Mouse (Mus musculus) MEL (cell line): ENCODE results near the gene Epdr1. TPM values are rescaled to one million over a fixed set of nuclear protein-coding genes. Genes with fewer than 3 reads are reported as not detected.

ENCODE experiments used
- DNase-seq: peaks from one replicate; pipeline ENCODE4 v3.0.0; 2011; ENCODE audit warnings: low read depth, low spot score
- H3K27ac ChIP-seq: 2 replicates; pipeline ENCODE4 v1.5.1; 2012; ENCODE audit warnings: low read depth, mild to moderate bottlenecking, control low read depth, low read length, moderate library complexity; ENCODE audit not compliant: control insufficient read depth
- H3K27me3 ChIP-seq, 2 experiments: fragments of 150-350 bp in 1 of 2; sonication (generic) in 1 of 2; 2 replicates each; pipeline ENCODE4 v1.6.1; 2012; ENCODE audit warnings: low read length in 2 of 2, mild to moderate bottlenecking in 2 of 2, improper control_type of control experiment in 1 of 2, moderate library complexity in 1 of 2; ENCODE audit not compliant: insufficient read depth in 2 of 2, control insufficient read depth in 1 of 2
- H3K36me3 ChIP-seq, 2 experiments: 2 replicates each; pipeline ENCODE4 v1.6.1; 2012 to 2014; ENCODE audit warnings: low read length in 2 of 2, improper control_type of control experiment in 1 of 2, inconsistent platforms in 1 of 2, mild to moderate bottlenecking in 1 of 2; ENCODE audit not compliant: insufficient read depth in 2 of 2, control insufficient read depth in 1 of 2
- H3K4me1 ChIP-seq, 2 experiments: fragments of 150-350 bp in 1 of 2; sonication (generic) in 1 of 2; 2 replicates each; pipeline ENCODE4 v1.6.1; 2012; ENCODE audit warnings: low read length in 2 of 2, improper control_type of control experiment in 1 of 2, mild to moderate bottlenecking in 1 of 2; ENCODE audit not compliant: insufficient read depth in 2 of 2, control insufficient read depth in 1 of 2
- H3K4me3 ChIP-seq, 2 experiments: fragments of 150-350 bp in 1 of 2; sonication (generic) in 1 of 2; 2 replicates each; pipeline ENCODE4 v1.5.1; 2012; ENCODE audit warnings: low read depth in 2 of 2, low read length in 2 of 2, mild to moderate bottlenecking in 2 of 2, moderate library complexity in 2 of 2, control low read depth in 1 of 2, improper control_type of control experiment in 1 of 2; ENCODE audit not compliant: control insufficient read depth in 1 of 2, insufficient read depth in 1 of 2
- H3K79me2 ChIP-seq: 2 replicates; pipeline ENCODE4 v1.6.1; 2012; ENCODE audit warnings: mild to moderate bottlenecking, low read length, moderate library complexity; ENCODE audit not compliant: control insufficient read depth, poor library complexity, insufficient read depth
- H3K9ac ChIP-seq: 2 replicates; pipeline ENCODE4 v1.6.1; 2012; ENCODE audit warnings: low read depth, mild to moderate bottlenecking, control low read depth, low read length, moderate library complexity; ENCODE audit not compliant: control insufficient read depth, poor library complexity, severe bottlenecking
- H3K9me3 ChIP-seq: fragments of 150-350 bp; sonication (generic); replicated peaks from 2 replicates; pipeline ENCODE4 v1.6.1; 2012; ENCODE audit warnings: mild to moderate bottlenecking, low read length, improper control_type of control experiment, moderate library complexity; ENCODE audit not compliant: insufficient read depth
- CHD2 ChIP-seq: IDR thresholded peaks from 2 replicates; pipeline ENCODE4 v1.6.1; 2011; ENCODE audit warnings: low read length, improper control_type of control experiment
- CTCF ChIP-seq, 3 experiments: IDR thresholded peaks in 2 of 3; conservative IDR thresholded peaks in 1 of 3; 2 replicates each; pipeline ENCODE4 v1.5.1; 2011 to 2012; ENCODE audit warnings: low read length in 3 of 3, low read depth in 2 of 3, mild to moderate bottlenecking in 2 of 3, improper control_type of control experiment in 1 of 3, inconsistent platforms in 1 of 3, mixed read lengths in 1 of 3, moderate library complexity in 1 of 3; ENCODE audit not compliant: control insufficient read depth in 1 of 3, insufficient read depth in 1 of 3, poor library complexity in 1 of 3, severe bottlenecking in 1 of 3
- E2F4 ChIP-seq: IDR thresholded peaks from 2 replicates; pipeline ENCODE4 v1.6.1; 2011; ENCODE audit warnings: low read depth, low read length, improper control_type of control experiment, borderline replicate concordance
- ELF1 ChIP-seq: IDR thresholded peaks from 2 replicates; pipeline ENCODE4 v1.6.1; 2014; ENCODE audit warnings: low read depth, mild to moderate bottlenecking, inconsistent platforms, low read length, improper control_type of control experiment, moderate library complexity
- ETS1 ChIP-seq: IDR thresholded peaks from 2 replicates; pipeline ENCODE4 v1.6.1; 2012; ENCODE audit warnings: low read depth, mild to moderate bottlenecking, inconsistent platforms, low read length, improper control_type of control experiment, moderate library complexity
- GABPA ChIP-seq: IDR thresholded peaks from 2 replicates; pipeline ENCODE4 v1.6.1; 2012; ENCODE audit warnings: low read depth, mild to moderate bottlenecking, inconsistent platforms, low read length, improper control_type of control experiment, moderate library complexity
- HCFC1 ChIP-seq: IDR thresholded peaks from 2 replicates; pipeline ENCODE4 v1.6.1; 2012; ENCODE audit warnings: low read depth, mild to moderate bottlenecking, inconsistent platforms, low read length, improper control_type of control experiment, moderate library complexity
- KAT2A ChIP-seq: conservative IDR thresholded peaks from 2 replicates; pipeline ENCODE4 v1.6.1; 2012; ENCODE audit warnings: low read depth, low read length, improper control_type of control experiment, inconsistent platforms
- MAFK ChIP-seq: IDR thresholded peaks from 2 replicates; pipeline ENCODE4 v1.6.1; 2011; ENCODE audit warnings: low read depth, mild to moderate bottlenecking, low read length, improper control_type of control experiment, borderline replicate concordance
- MAZ ChIP-seq: IDR thresholded peaks from 2 replicates; pipeline ENCODE4 v1.6.1; 2012; ENCODE audit warnings: low read depth, mild to moderate bottlenecking, inconsistent platforms, low read length, improper control_type of control experiment
- POLR2A ChIP-seq, 2 experiments: IDR thresholded peaks; 2 replicates each; pipeline ENCODE4 v1.6.1; 2011 to 2012; ENCODE audit warnings: low read length in 2 of 2, mild to moderate bottlenecking in 2 of 2, control low read depth in 1 of 2, improper control_type of control experiment in 1 of 2, low read depth in 1 of 2, moderate library complexity in 1 of 2; ENCODE audit not compliant: control insufficient read depth in 1 of 2, insufficient read depth in 1 of 2, poor library complexity in 1 of 2
- RAD21 ChIP-seq: IDR thresholded peaks from 2 replicates; pipeline ENCODE4 v1.6.1; 2011; ENCODE audit warnings: mild to moderate bottlenecking, low read depth, low read length, improper control_type of control experiment
- SIN3A ChIP-seq: IDR thresholded peaks from 2 replicates; pipeline ENCODE4 v1.6.1; 2012; ENCODE audit warnings: low read length, improper control_type of control experiment, inconsistent platforms
- SMC3 ChIP-seq: IDR thresholded peaks from 2 replicates; pipeline ENCODE4 v1.6.1; 2011; ENCODE audit warnings: low read depth, low read length, improper control_type of control experiment
- TBP ChIP-seq: IDR thresholded peaks from 2 replicates; pipeline ENCODE4 v1.8.0; 2011; ENCODE audit warnings: low read depth, low read length, improper control_type of control experiment
- UBTF ChIP-seq: IDR thresholded peaks from 2 replicates; pipeline ENCODE4 v1.6.1; 2012; ENCODE audit warnings: low read depth, mild to moderate bottlenecking, inconsistent platforms, low read length, improper control_type of control experiment, moderate library complexity, borderline replicate concordance; ENCODE audit not compliant: insufficient read depth
- USF1 ChIP-seq: IDR thresholded peaks from 2 replicates; pipeline ENCODE4 v1.6.1; 2014; ENCODE audit warnings: low read depth, mild to moderate bottlenecking, inconsistent platforms, low read length, improper control_type of control experiment, moderate library complexity
- USF2 ChIP-seq, 2 experiments: IDR thresholded peaks; 2 replicates each; pipeline ENCODE4 v1.6.1; 2011 to 2012; ENCODE audit warnings: improper control_type of control experiment in 2 of 2, low read length in 2 of 2, borderline replicate concordance in 1 of 2, inconsistent platforms in 1 of 2, low read depth in 1 of 2, mild to moderate bottlenecking in 1 of 2; ENCODE audit not compliant: insufficient read depth in 1 of 2
- ZC3H11A ChIP-seq: IDR thresholded peaks from 2 replicates; pipeline ENCODE4 v1.6.1; 2012; ENCODE audit warnings: low read depth, mild to moderate bottlenecking, inconsistent platforms, low read length, improper control_type of control experiment
- ZNF384 ChIP-seq: IDR thresholded peaks from 2 replicates; pipeline ENCODE4 v1.6.1; 2012; ENCODE audit warnings: low read depth, mild to moderate bottlenecking, inconsistent platforms, low read length, improper control_type of control experiment
- polyA plus RNA-seq, 2 experiments: library from polyadenylated mRNA; stranded (reverse) in 1 of 2; unstranded in 1 of 2; fragments of >175 nt in 1 of 2; fragments of >200 nt in 1 of 2; gene quantifications; 2 replicates each; pipeline versions ENCODE4 v1.2.1 to v1.2.4; 2012; ENCODE audit warnings: low replicate concordance in 2 of 2, low read depth in 1 of 2; ENCODE audit not compliant: insufficient read length in 2 of 2, insufficient read depth in 1 of 2, missing spikeins in 1 of 2
- total RNA-seq: library from RNA; depleted of rRNA; stranded (reverse); fragments of 300-350 nt; gene quantifications from 2 replicates; pipeline ENCODE4 v1.2.3, GENCODE M21; 2012

Gene Epdr1
- total and polyA plus RNA-seq, 3 experiments, result not detected

DNA sequence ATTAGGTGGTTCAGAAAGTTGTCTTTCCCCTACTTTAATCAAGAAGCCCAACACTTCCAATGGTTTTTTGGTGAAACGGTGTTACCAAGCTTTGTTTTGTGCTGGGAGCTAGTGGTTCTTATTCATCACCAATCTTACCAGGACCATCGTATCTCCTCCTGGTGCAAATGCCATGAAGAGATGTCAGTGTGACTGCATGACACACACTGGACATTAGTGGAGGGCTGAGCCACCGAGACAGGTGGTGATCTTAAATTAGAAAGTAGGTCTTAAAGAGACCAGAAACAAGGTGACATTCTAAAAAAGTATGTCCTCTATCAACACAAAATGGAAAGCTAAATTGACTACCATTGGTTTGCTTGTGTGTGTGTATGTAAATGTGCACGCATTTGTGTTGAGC, 1.6 kb downstream of the Epdr1 start:
- H3K4me3 ChIP-seq, result no peak overlapping the region
- DNase-seq, result no peak
- no peaks in the 10 kb centered on the region; a peak in 1 of 4 replicates for H3K27me3 ChIP-seq
- H3K4me1 ChIP-seq, result no peaks in the 10 kb centered on the region
- H3K9me3 ChIP-seq, result no peaks in the 10 kb centered on the region
- TF ChIP-seq GABPA (no peak), KAT2A (no peak), CHD2 (no peak), HCFC1 (no peak), ELF1 (no peak), SIN3A (no peak), USF1 (no peak), RAD21 (no peak), ETS1 (no peak), USF2 (IDR thresholded peaks at IDR 0.05; ENCODE audit: borderline replicate concordance in 1 of 2, insufficient read depth in 1 of 2, low read depth in 1 of 2, low read length in 2 of 2) (no peak), SMC3 (no peak), CTCF (IDR thresholded peaks at IDR 0.05 in 2 of 3, conservative IDR thresholded peaks at IDR 0.05 in 1 of 3; ENCODE audit: control insufficient read depth in 1 of 3, insufficient read depth in 1 of 3, low read depth in 2 of 3, low read length in 3 of 3, poor library complexity in 1 of 3, severe bottlenecking in 1 of 3) (no peak), POLR2A (IDR thresholded peaks at IDR 0.05; ENCODE audit: control insufficient read depth in 1 of 2, insufficient read depth in 1 of 2, low read depth in 1 of 2, low read length in 2 of 2, poor library complexity in 1 of 2) (no peak), ZC3H11A (no peak), MAZ (no peak), MAFK (no peak), E2F4 (no peak), ZNF384 (no peak), UBTF (no peak)
- no peak overlapping the region for H3K9ac ChIP-seq
- H3K79me2 ChIP-seq, result no peaks in the 10 kb centered on the region
- no peak overlapping the region for H3K27ac ChIP-seq
- H3K36me3 ChIP-seq, result no peaks in the 10 kb centered on the region

DNA sequence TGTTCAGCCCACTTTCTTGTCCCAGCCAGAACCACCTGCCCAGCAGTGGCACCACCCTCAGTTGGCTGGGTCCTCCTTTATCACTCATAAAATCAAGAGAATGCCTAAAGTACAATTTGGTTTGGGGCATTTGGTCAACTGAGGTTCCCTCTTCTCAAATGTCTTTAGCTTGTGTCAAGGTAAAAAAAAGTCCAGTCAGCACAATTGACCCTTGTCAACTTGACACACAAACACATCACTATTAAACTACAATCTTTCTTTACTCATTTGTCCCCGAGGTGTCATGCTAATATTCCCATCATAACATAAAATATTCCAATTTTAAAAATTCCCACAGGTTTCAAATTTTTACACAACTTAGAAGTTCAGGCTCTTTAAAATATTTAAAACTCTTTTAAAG, 5.4 kb downstream of the Epdr1 start:
- H3K36me3 ChIP-seq, result peaks cover 0 to 6% of the 10 kb centered on the region in 2 experiments; a peak in 1 of 4 replicates
- H3K27me3 ChIP-seq, result no peaks in the 10 kb centered on the region
- TF ChIP-seq TBP, result no peak
- 0 out of 2 replicates have a peak, but pooled peaks have one; percentile 30 for TF ChIP-seq MAFK
- no peak overlapping the region for H3K4me3 ChIP-seq
- no peaks in the 10 kb centered on the region for H3K79me2 ChIP-seq
- no peaks in the 10 kb centered on the region; a peak in 1 of 4 replicates for H3K4me1 ChIP-seq
- no peak overlapping the region for H3K27ac ChIP-seq
- DNase-seq, result no peak
- H3K9me3 ChIP-seq, result no peaks in the 10 kb centered on the region
- H3K9ac ChIP-seq, result no peak overlapping the region
